Mouse (Mus musculus): ENCODE results near the gene Akap14.
"Not testable (repeated sequence)": the region's sequence is repeated elsewhere in the genome, so short reads cannot be mapped to it uniquely, and the experiment has no call there.

The Akap14 gene

GRCm38 (mm10) chrX:37168742-37169141, at the start of gene Akap14:
Gene Akap14, minus strand, starts transcription at chrX:37168842.
- no peak for DNase-seq (ENCODE audit: low read depth)

- no peak for DNase-seq (ENCODE audit: low read depth)
Measured at GRCm38 (mm10) chrX:37210941-37211340, 42.3 kb upstream of the Akap14 start, which contains the start of gene Gm9. Gene Gm9, minus strand, starts transcription at chrX:37211041.

GRCm38 (mm10) chrX:37198676-37199075, 30.0 kb upstream of the Akap14 start:
- DNase-seq (ENCODE audit: low read depth): no peak

- peak; percentile 5 for DNase-seq (ENCODE audit: low read depth)
Measured at GRCm38 (mm10) chrX:37191744-37192379, 23.2 kb upstream of the Akap14 start.

GRCm38 (mm10) chrX:37191105-37191743, 22.6 kb upstream of the Akap14 start, which contains the start of the genes Ndufa1 and Rnf113a1:
Gene Ndufa1, minus strand, starts transcription at chrX:37191163.
Gene Rnf113a1, plus strand, starts transcription at chrX:37191245.
- DNase-seq (ENCODE audit: low read depth): peak; percentile 75

GRCm38 (mm10) chrX:37190755-37191104, 22.1 kb upstream of the Akap14 start:
- DNase-seq (ENCODE audit: low read depth): no peak

- DNase-seq (ENCODE audit: low read depth): not testable (repeated sequence)
Measured at GRCm38 (mm10) chrX:37184401-37184800, 15.8 kb upstream of the Akap14 start.

- DNase-seq (ENCODE audit: low read depth): peak; percentile 77
Measured at GRCm38 (mm10) chrX:37167085-37167484, 1.6 kb downstream of the Akap14 start.

GRCm38 (mm10) chrX:37163115-37163514, 5.5 kb downstream of the Akap14 start:
- no peak for DNase-seq (ENCODE audit: low read depth)

- no peak for DNase-seq (ENCODE audit: low read depth)
Measured at GRCm38 (mm10) chrX:37161169-37161568, 7.5 kb downstream of the Akap14 start.

GRCm38 (mm10) chrX:37157839-37158238, 10.8 kb downstream of the Akap14 start:
- peak; percentile 50 for DNase-seq (ENCODE audit: low read depth)

GRCm38 (mm10) chrX:37144954-37145353, 23.7 kb downstream of the Akap14 start:
- peak; percentile 64 for DNase-seq (ENCODE audit: low read depth)

GRCm38 (mm10) chrX:37144498-37144897, 24.1 kb downstream of the Akap14 start:
- not testable (repeated sequence) for DNase-seq (ENCODE audit: low read depth)

- DNase-seq (ENCODE audit: low read depth): no peak
Measured at GRCm38 (mm10) chrX:37141732-37142131, 26.9 kb downstream of the Akap14 start.

- peak; percentile 90 for DNase-seq (ENCODE audit: low read depth)
Measured at GRCm38 (mm10) chrX:37126671-37127358, 41.8 kb downstream of the Akap14 start, which contains the start of gene Nkap. Gene Nkap, plus strand, starts transcription at chrX:37126795.

GRCm38 (mm10) chrX:37125511-37125910, 43.1 kb downstream of the Akap14 start:
- DNase-seq (ENCODE audit: low read depth): no peak

GRCm38 (mm10) chrX:37120212-37120611, 48.4 kb downstream of the Akap14 start:
- no peak for DNase-seq (ENCODE audit: low read depth)

- no peak for DNase-seq (ENCODE audit: low read depth)
Measured at GRCm38 (mm10) chrX:37119585-37119984, 49.1 kb downstream of the Akap14 start.

- DNase-seq (ENCODE audit: low read depth): no peak
Measured at GRCm38 (mm10) chrX:37117085-37117484, 51.6 kb downstream of the Akap14 start.

- DNase-seq (ENCODE audit: low read depth): no peak
Measured at GRCm38 (mm10) chrX:37110881-37111193, 57.8 kb downstream of the Akap14 start.

- peak; percentile 96 for DNase-seq (ENCODE audit: low read depth)
Measured at GRCm38 (mm10) chrX:37110193-37110880, 58.3 kb downstream of the Akap14 start, which contains the start of gene Upf3b. Gene Upf3b, minus strand, starts transcription at chrX:37110322.

- DNase-seq (ENCODE audit: low read depth): no peak
Measured at GRCm38 (mm10) chrX:37109526-37110192, 59.0 kb downstream of the Akap14 start.

Measured in NIH3T3 (cell line).